Mouse (Mus musculus) heart, postnatal 14 days (tissue): ENCODE results near the gene Fermt3. TPM values are rescaled to one million over a fixed set of nuclear protein-coding genes. Genes with fewer than 3 reads are reported as not detected.

Source experiments
- DNase-seq, 2 experiments: peaks; one replicate each; pipeline ENCODE4 v3.0.0; 2021 to 2022
- intact Hi-C: fragments of 180-260 bp; cut with DNase I; formaldehyde crosslinking; loops from one replicate; pipeline ENCODE4 v1.15.1; 2025
- total RNA-seq, 2 experiments: library from RNA; stranded (reverse); gene quantifications; 2 replicates each; pipeline ENCODE4 v1.2.3; 2021

Fermt3 gene
- total RNA-seq, 2 experiments from 2014 or later = 6.1 to 10.7 TPM

GRCm38 (mm10) chr19:6949951-6950350 lies 69.3 kb downstream of the Fermt3 start:
- DNase-seq = no peak
- intact Hi-C loops = loop anchor here (5.0 kb wide), 1 partner anchor 703 kb away; no protein-coding TSS in a partner anchor

GRCm38 (mm10) chr19:6949532-6949931 lies 69.7 kb downstream of the Fermt3 start:
- intact Hi-C loops = loop anchor here (5.0 kb wide), 1 partner anchor 702 kb away; no protein-coding TSS in a partner anchor
- no peak for DNase-seq

Other genes with a start within 250 kb of the Fermt3 start
- 10 to 100 TPM; 14.8 to 18.2 TPM for gene Rps6ka4, start 178.8 kb downstream of the Fermt3 start, total RNA-seq
- gene Ccdc88b, start 161.3 kb downstream of the Fermt3 start, total RNA-seq = 1 to 10 TPM; 1.0 to 1.7 TPM
- gene Trmt112, start 109.8 kb downstream of the Fermt3 start, total RNA-seq = 10 to 100 TPM; 26.7 to 30.6 TPM
- gene Prdx5, start 109.4 kb downstream of the Fermt3 start, total RNA-seq = 100 to 1,000 TPM; 595 to 603 TPM
- 100 to 1,000 TPM; 128 to 136 TPM for gene Esrra, start 97.7 kb downstream of the Fermt3 start, total RNA-seq
- not detected for gene Catsperz, start 94.1 kb downstream of the Fermt3 start, total RNA-seq
- gene Kcnk4, start 85.0 kb downstream of the Fermt3 start, total RNA-seq = under 1 TPM in 1 of 2 experiments, not detected in 1; 0.26 TPM
- gene Bad, start 77.6 kb downstream of the Fermt3 start, total RNA-seq = 10 to 100 TPM; 28.6 to 29.9 TPM
- 10 to 100 TPM; 34.1 to 40.0 TPM for gene Gpr137, start 77.0 kb downstream of the Fermt3 start, total RNA-seq
- 100 to 1,000 TPM in 1 of 2 experiments, 10 to 100 TPM in 1; 89.8 to 120 TPM for gene Ppp1r14b, start 44.5 kb downstream of the Fermt3 start, total RNA-seq
- 10 to 100 TPM; 16.2 to 16.8 TPM for gene Plcb3, start 43.0 kb downstream of the Fermt3 start, total RNA-seq
- gene Fkbp2, start 39.0 kb downstream of the Fermt3 start, total RNA-seq = 10 to 100 TPM; 13.6 to 14.2 TPM
- gene Vegfb, start 31.8 kb downstream of the Fermt3 start, total RNA-seq = 100 to 1,000 TPM; 307 to 309 TPM
- gene Dnajc4, start 26.9 kb downstream of the Fermt3 start, total RNA-seq = 10 to 100 TPM; 54.8 to 62.7 TPM
- gene Nudt22, start 23.4 kb downstream of the Fermt3 start, total RNA-seq = 10 to 100 TPM; 24.8 to 26.1 TPM
- 10 to 100 TPM; 18.7 to 20.1 TPM for gene Trpt1, start 23.3 kb downstream of the Fermt3 start, total RNA-seq
- gene Stip1, start 20.5 kb upstream of the Fermt3 start, total RNA-seq = 100 to 1,000 TPM in 1 of 2 experiments, 10 to 100 TPM in 1; 84.1 to 107 TPM
- 100 to 1,000 TPM; 181 to 186 TPM for gene Macrod1, start 37.3 kb upstream of the Fermt3 start, total RNA-seq
- gene Flrt1, start 86.3 kb upstream of the Fermt3 start, total RNA-seq = 1 to 10 TPM in 1 of 2 experiments, under 1 TPM in 1; 0.98 to 1.0 TPM
- 10 to 100 TPM; 77.4 to 79.9 TPM for gene Otub1, start 186.8 kb upstream of the Fermt3 start, total RNA-seq
- gene Cox8a, start 198.1 kb upstream of the Fermt3 start, total RNA-seq = 100 to 1,000 TPM; 545 to 557 TPM
- 10 to 100 TPM; 19.9 to 20.3 TPM for gene Naa40, start 221.7 kb upstream of the Fermt3 start, total RNA-seq
- 10 to 100 TPM; 10.7 to 12.7 TPM for gene Rcor2, start 247.9 kb upstream of the Fermt3 start, total RNA-seq